Comparison of ENCODE assay signal across 11 mouse cellular contexts in the genomic region with DNA sequence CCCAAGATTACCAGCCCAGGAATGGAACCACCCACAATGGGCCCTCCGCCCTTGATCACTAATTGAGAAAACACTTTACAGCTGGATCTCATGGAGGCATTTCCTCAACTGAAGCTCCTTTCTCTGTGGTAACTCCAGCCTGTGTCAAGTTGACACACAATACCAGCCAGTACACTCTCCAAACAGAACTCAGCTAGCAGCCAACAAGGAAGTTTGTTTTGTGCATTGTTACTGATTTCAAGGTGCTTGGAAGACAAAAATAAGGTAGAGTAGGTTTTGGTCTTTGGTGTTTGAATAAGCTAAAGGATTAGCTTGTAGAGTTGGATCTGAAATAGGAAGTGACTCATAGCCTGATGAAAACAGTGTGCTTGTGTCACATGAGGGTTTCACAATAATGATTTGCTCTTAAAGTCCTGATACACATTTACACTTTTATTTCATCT.
DNase-seq lines count a peak whose midpoint lies in the region; TF ChIP-seq lines count a peak whose summit lies in the region.
"Had no signal": no experiment of that assay in that cellular context is flagged by ENCODE, and none has a peak within 500 bp of the region (broad histone marks: within the 10 kb centered on the region; RNA-seq: fewer than 3 reads in every experiment).

No protein-coding gene starts in this region.

- no peak for TF ChIP-seq POLR2A in lung, adult 2 months (IDR thresholded peaks at IDR 0.05; ENCODE audit: borderline replicate concordance, extremely low read depth, low read depth, low read length)

- peaks cover 8% of the 10 kb centered on the region for H3K4me1 ChIP-seq in lung, adult 2 months (ENCODE audit: control insufficient read depth, insufficient read depth, low read length)
- H3K4me1 ChIP-seq: megakaryocyte, embryonic 14.5 days had no signal

- no peak for TF ChIP-seq CTCF in lung, adult 2 months (IDR thresholded peaks at IDR 0.05; ENCODE audit: insufficient read depth, low read length)

- 63% methylated on average over 1 of the region's 1 CpGs for WGBS in lung, adult 2 months

- DNase-seq in lung, adult 18-20 months: peak; percentile 52 to 66
- no peak for DNase-seq in lung, adult 2 months
- DNase-seq in fat pad, adult 2 months (ENCODE audit: extremely low read depth, low read depth, low spot score): peak; percentile 14
- DNase-seq in lung, postnatal 36 days: peak; percentile 68
- no peak for DNase-seq in cerebellum, postnatal 25 days
- no peak for DNase-seq in left cerebral cortex, adult 18-20 months (ENCODE audit: low spot score in 2 of 2)
- no peak for DNase-seq in kidney, adult 11 months
- DNase-seq: adrenal gland, postnatal 10 days; kidney, postnatal 36 days; thymus, adult 2 months had no signal

- H3K4me3 ChIP-seq in lung, adult 2 months (replicated peaks; ENCODE audit: extremely low read depth, low read depth, low read length): no peak overlapping the region
- H3K4me3 ChIP-seq: megakaryocyte, embryonic 14.5 days had no signal

Comparison
In these comparisons a context has a peak if more than half of its experiments do, and no peak if none do; other contexts are left out.
1. DNase-seq: peak in lung, adult 18-20 months (2 of 2), fat pad, adult 2 months (single experiment) and lung, postnatal 36 days (single experiment); none in lung, adult 2 months (single experiment), cerebellum, postnatal 25 days (0 of 2), left cerebral cortex, adult 18-20 months (0 of 2) and kidney, adult 11 months (single experiment).